Mouse (Mus musculus) small intestine, adult 2 months (tissue): ENCODE measurements around the gene Plekhm3. TPM values are rescaled to one million over a fixed set of nuclear protein-coding genes. Genes with fewer than 3 reads are reported as not detected.

ENCODE experiments used
- H3K27ac ChIP-seq: fragments of 200-500 bp; 2 replicates; pipeline ENCODE4 v1.5.1; 2012; ENCODE audit warnings: low read depth, low read length, control low read depth, inconsistent platforms; ENCODE audit not compliant: insufficient read depth
- H3K27me3 ChIP-seq: fragments of 200-500 bp; 2 replicates; pipeline ENCODE4 v1.6.1; 2012; ENCODE audit warnings: mild to moderate bottlenecking, moderate library complexity, low read length, inconsistent platforms; ENCODE audit not compliant: control insufficient read depth, insufficient read depth
- H3K36me3 ChIP-seq: fragments of 200-500 bp; 2 replicates; pipeline ENCODE4 v1.6.1; 2012; ENCODE audit warnings: mild to moderate bottlenecking, low read length, control low read depth, inconsistent platforms; ENCODE audit not compliant: control insufficient read depth, insufficient read depth
- H3K4me1 ChIP-seq: fragments of 200-500 bp; 2 replicates; pipeline ENCODE4 v1.6.1; 2012; ENCODE audit warnings: low read length, inconsistent platforms, mixed read lengths; ENCODE audit not compliant: control insufficient read depth, insufficient read depth, insufficient read length
- H3K4me3 ChIP-seq: fragments of 200-500 bp; 2 replicates; pipeline ENCODE4 v1.5.1; 2012; ENCODE audit warnings: low read depth, mild to moderate bottlenecking, control low read depth, inconsistent platforms, low read length, moderate library complexity
- CTCF ChIP-seq: fragments of 200-500 bp; IDR thresholded peaks from 2 replicates; pipeline ENCODE4 v1.5.1; 2012; ENCODE audit warnings: low read depth, mild to moderate bottlenecking, control low read depth, inconsistent platforms, low read length, moderate library complexity, mixed read lengths; ENCODE audit not compliant: insufficient replicate concordance, insufficient read length; ENCODE audit errors: extremely low read depth
- POLR2A ChIP-seq: fragments of 200-500 bp; IDR thresholded peaks from 2 replicates; pipeline ENCODE4 v1.6.1; 2012; ENCODE audit warnings: low read depth, mild to moderate bottlenecking, control low read depth, inconsistent platforms, low read length, moderate library complexity
- WGBS: fragments of 180-500 bp; shearing (Covaris S2); methylation state at CpG from one replicate; pipeline ENCODE4 v1.1.7; 2018; 5-methylcytosine and 5-hydroxymethylcytosine counted together
- polyA plus RNA-seq: library from polyadenylated mRNA; depleted of rRNA; stranded (reverse); fragments of >200 nt; gene quantifications from 2 replicates; pipeline ENCODE4 v1.2.3, GENCODE M21; 2012

Plekhm3 gene
- polyA plus RNA-seq, 1 experiment: 4.0 TPM

GRCm38 (mm10) chr1:64916884-64917507 lies 39.6 kb downstream of the Plekhm3 start:
- TF ChIP-seq POLR2A: no peak
- TF ChIP-seq CTCF: no peak
- no peaks in the 10 kb centered on the region for H3K27me3 ChIP-seq
- H3K4me3 ChIP-seq: no peak overlapping the region
- WGBS: 85% methylated on average over 5 of the region's 5 CpGs
- peaks cover 5% of the 10 kb centered on the region; the same call in 1 of the 2 replicates for H3K4me1 ChIP-seq
- H3K27ac ChIP-seq: no peak overlapping the region
- peaks cover 5% of the 10 kb centered on the region; the same call in 1 of the 2 replicates for H3K36me3 ChIP-seq

GRCm38 (mm10) chr1:64914356-64914755 lies 42.3 kb downstream of the Plekhm3 start:
- TF ChIP-seq CTCF: no peak
- no peak for TF ChIP-seq POLR2A
- no peak overlapping the region for H3K27ac ChIP-seq
- WGBS: 75% methylated on average over 3 of the region's 3 CpGs
- H3K36me3 ChIP-seq: no peaks in the 10 kb centered on the region
- no peak overlapping the region for H3K4me3 ChIP-seq
- no peaks in the 10 kb centered on the region for H3K27me3 ChIP-seq
- peaks cover 5% of the 10 kb centered on the region; the same call in 1 of the 2 replicates for H3K4me1 ChIP-seq

- TF ChIP-seq POLR2A: no peak
- H3K27ac ChIP-seq: no peak overlapping the region
- WGBS: 91% methylated on average over 2 of the region's 2 CpGs
Measured at GRCm38 (mm10) chr1:64907740-64908139, 48.9 kb downstream of the Plekhm3 start.

GRCm38 (mm10) chr1:64906226-64906625 lies 50.4 kb downstream of the Plekhm3 start:
- 83% methylated on average over 1 of the region's 1 CpGs for WGBS
- Histone ChIP-seq H3K27me3 (no peaks in the 10 kb centered on the region), H3K27ac (no peak overlapping the region), H3K36me3 (no peaks in the 10 kb centered on the region), H3K4me1 (no peaks in the 10 kb centered on the region), H3K4me3 (no peak overlapping the region)
- TF ChIP-seq CTCF (no peak), POLR2A (no peak)

More at GRCm38 (mm10) chr1:64907740-64908139, 48.9 kb downstream of the Plekhm3 start:
- H3K27me3 ChIP-seq: no peaks in the 10 kb centered on the region
- H3K4me1 ChIP-seq: no peaks in the 10 kb centered on the region
- no peak overlapping the region for H3K4me3 ChIP-seq
- no peaks in the 10 kb centered on the region for H3K36me3 ChIP-seq

GRCm38 (mm10) chr1:64903415-64903814 lies 53.2 kb downstream of the Plekhm3 start:
- no peaks in the 10 kb centered on the region for H3K27me3 ChIP-seq
- H3K4me1 ChIP-seq: no peaks in the 10 kb centered on the region
- H3K27ac ChIP-seq: no peak overlapping the region
- WGBS: 86% methylated on average over 4 of the region's 4 CpGs
- no peak for TF ChIP-seq POLR2A
- no peak for TF ChIP-seq CTCF
- H3K4me3 ChIP-seq: no peak overlapping the region
- no peaks in the 10 kb centered on the region for H3K36me3 ChIP-seq

GRCm38 (mm10) chr1:64902804-64903203 lies 53.8 kb downstream of the Plekhm3 start:
- no peak overlapping the region for H3K27ac ChIP-seq

GRCm38 (mm10) chr1:64899763-64900162 lies 56.9 kb downstream of the Plekhm3 start:
- no peak for TF ChIP-seq CTCF
- WGBS: 90% methylated on average over 3 of the region's 3 CpGs
- Histone ChIP-seq H3K36me3 (no peaks in the 10 kb centered on the region), H3K27ac (no peak overlapping the region), H3K27me3 (no peaks in the 10 kb centered on the region), H3K4me1 (no peaks in the 10 kb centered on the region), H3K4me3 (no peak overlapping the region)

More at GRCm38 (mm10) chr1:64902804-64903203, 53.8 kb downstream of the Plekhm3 start:
- H3K27me3 ChIP-seq: no peaks in the 10 kb centered on the region
- TF ChIP-seq POLR2A: no peak
- no peak for TF ChIP-seq CTCF
- no peaks in the 10 kb centered on the region for H3K4me1 ChIP-seq
- H3K36me3 ChIP-seq: no peaks in the 10 kb centered on the region
- 88% methylated on average over 2 of the region's 2 CpGs for WGBS
- no peak overlapping the region for H3K4me3 ChIP-seq
